Mouse (Mus musculus) midbrain, embryonic 13.5 days (tissue): ENCODE measurements around the gene BC035947. TPM values are rescaled to one million over a fixed set of nuclear protein-coding genes. Genes with fewer than 3 reads are reported as not detected.

Experiments used
- ATAC-seq: fragments of 200-750 bp; cut with Nextera tagmentation; 2 replicates; pipeline ENCODE4 v1.8.0; 2017; ENCODE audit warnings: mild to moderate bottlenecking, moderate TSS enrichment, moderate library complexity
- H3K27ac ChIP-seq: fragments of 300-500 bp; sonication (generic); 2 replicates; pipeline ENCODE4 v1.5.1; 2015; ENCODE audit warnings: inconsistent platforms, mild to moderate bottlenecking, moderate library complexity
- H3K27me3 ChIP-seq: fragments of 300-500 bp; sonication (generic); 2 replicates; pipeline ENCODE4 v1.6.1; 2015; ENCODE audit warnings: mild to moderate bottlenecking, inconsistent platforms
- H3K36me3 ChIP-seq: fragments of 300-500 bp; sonication (generic); 2 replicates; pipeline ENCODE4 v1.6.1; 2015; ENCODE audit warnings: mild to moderate bottlenecking, inconsistent platforms
- H3K4me1 ChIP-seq: fragments of 300-500 bp; sonication (generic); replicated peaks from 2 replicates; pipeline ENCODE4 v1.6.1; 2015; ENCODE audit warnings: inconsistent platforms
- H3K4me2 ChIP-seq: fragments of 300-500 bp; sonication (generic); replicated peaks from 2 replicates; pipeline ENCODE4 v1.6.1; 2015; ENCODE audit warnings: moderate library complexity, mild to moderate bottlenecking, inconsistent platforms
- H3K4me3 ChIP-seq: fragments of 300-500 bp; sonication (generic); replicated peaks from 2 replicates; pipeline ENCODE4 v1.5.1; 2015; ENCODE audit warnings: mild to moderate bottlenecking, inconsistent platforms
- H3K9ac ChIP-seq: fragments of 300-500 bp; sonication (generic); replicated peaks from 2 replicates; pipeline ENCODE4 v1.6.1; 2015; ENCODE audit warnings: mild to moderate bottlenecking, inconsistent platforms
- H3K9me3 ChIP-seq: fragments of 300-500 bp; sonication (generic); 2 replicates; pipeline ENCODE4 v1.6.1; 2016; ENCODE audit warnings: mild to moderate bottlenecking, inconsistent platforms
- WGBS: fragments of 180-500 bp; shearing (Covaris S2); methylation state at CpG from one replicate; pipeline ENCODE4 v1.1.7; 2015; 5-methylcytosine and 5-hydroxymethylcytosine counted together
- polyA plus RNA-seq: library from polyadenylated mRNA; unstranded; fragments of >200 nt; fragmentation: Nextera tagmentation; extraction: Ambion mirVana; gene quantifications from 2 replicates; pipeline ENCODE4 v1.2.1, GENCODE M21; 2015

Gene BC035947
- polyA plus RNA-seq, 1 experiment from 2014 or later: 0.66 TPM

GRCm38 (mm10) chr1:78488752-78489492 lies 23.0 kb downstream of the BC035947 start, which contains the start of gene Farsb:
Farsb (minus strand) TSS chr1:78488897.
- Histone ChIP-seq H3K9me3 (no peaks in the 10 kb centered on the region), H3K4me2 (peak within 1 kb of the TSS; percentile 91), H3K27ac (peak within 1 kb of the TSS; percentile 2; the same call in 1 of the 2 replicates), H3K27me3 (no peaks in the 10 kb centered on the region), H3K36me3 (no peaks in the 10 kb centered on the region), H3K4me1 (peaks cover 17% of the 10 kb centered on the region), H3K9ac (peak within 1 kb of the TSS; percentile 88), H3K4me3 (peak within 1 kb of the TSS; percentile 91)
- WGBS: 0% methylated on average over 31 of the region's 31 CpGs
- ATAC-seq: peak; percentile 99

- Histone ChIP-seq H3K9me3 (no peaks in the 10 kb centered on the region), H3K27me3 (no peaks in the 10 kb centered on the region), H3K9ac (peak overlapping the region; percentile 88), H3K4me2 (peak overlapping the region; percentile 91), H3K4me1 (peaks cover 17% of the 10 kb centered on the region), H3K27ac (0 out of 2 replicates have a peak overlapping the region, but pooled peaks have one; percentile 2), H3K4me3 (peak overlapping the region; percentile 91), H3K36me3 (no peaks in the 10 kb centered on the region)
- under 1% methylated on average over 28 of the region's 28 CpGs for WGBS
- ATAC-seq: no peak
Observed at GRCm38 (mm10) chr1:78488427-78488751, 23.6 kb downstream of the BC035947 start.

- Histone ChIP-seq H3K4me3 (no peak overlapping the region), H3K9me3 (no peaks in the 10 kb centered on the region), H3K27me3 (no peaks in the 10 kb centered on the region), H3K36me3 (peaks cover 14% of the 10 kb centered on the region), H3K4me2 (no peak overlapping the region), H3K4me1 (peaks cover 13% of the 10 kb centered on the region), H3K27ac (no peak overlapping the region), H3K9ac (no peak overlapping the region)
- ATAC-seq: no peak
- 43% methylated on average over 2 of the region's 2 CpGs for WGBS
Observed at GRCm38 (mm10) chr1:78484361-78484760, 27.6 kb downstream of the BC035947 start.

- no peak overlapping the region for H3K27ac ChIP-seq
- ATAC-seq: no peak
- 97% methylated on average over 3 of the region's 3 CpGs for WGBS
Observed at GRCm38 (mm10) chr1:78483430-78483829, 28.5 kb downstream of the BC035947 start.

GRCm38 (mm10) chr1:78472441-78472840 lies 39.5 kb downstream of the BC035947 start:
- H3K36me3 ChIP-seq: peaks cover 41% of the 10 kb centered on the region
- H3K9ac ChIP-seq: no peak overlapping the region
- H3K4me1 ChIP-seq: no peaks in the 10 kb centered on the region
- WGBS: 97% methylated on average over 5 of the region's 5 CpGs
- H3K4me2 ChIP-seq: no peak overlapping the region
- no peak overlapping the region for H3K4me3 ChIP-seq
- no peak overlapping the region for H3K27ac ChIP-seq
- ATAC-seq: no peak
- no peaks in the 10 kb centered on the region for H3K9me3 ChIP-seq
- H3K27me3 ChIP-seq: no peaks in the 10 kb centered on the region

More at GRCm38 (mm10) chr1:78483430-78483829, 28.5 kb downstream of the BC035947 start:
- Histone ChIP-seq H3K9ac (no peak overlapping the region), H3K4me3 (no peak overlapping the region), H3K4me2 (no peak overlapping the region), H3K36me3 (peaks cover 16% of the 10 kb centered on the region), H3K4me1 (peaks cover 12% of the 10 kb centered on the region), H3K27me3 (no peaks in the 10 kb centered on the region), H3K9me3 (no peaks in the 10 kb centered on the region)

DNA sequence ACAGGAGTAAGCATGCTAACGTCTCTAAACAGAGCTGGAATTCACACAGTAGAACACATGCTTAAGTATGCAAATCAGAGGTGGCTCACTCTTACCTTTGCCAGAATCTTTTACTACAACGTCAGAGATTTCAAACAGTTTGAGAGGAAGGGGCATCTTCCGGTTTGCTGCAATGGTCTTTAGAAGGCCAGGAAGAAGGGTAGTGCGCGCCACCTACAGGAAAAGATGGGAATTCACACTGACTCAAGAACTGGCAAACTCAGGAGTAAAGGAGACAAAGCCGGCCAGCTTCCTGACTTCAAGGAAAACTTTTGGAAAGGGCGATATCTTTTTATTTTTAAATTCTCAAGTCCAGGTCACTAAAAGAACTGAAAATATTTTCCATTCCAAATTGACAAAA lies 57.3 kb downstream of the BC035947 start:
- Histone ChIP-seq H3K4me2 (no peak overlapping the region), H3K4me3 (no peak overlapping the region), H3K36me3 (peaks cover 61% of the 10 kb centered on the region), H3K9me3 (no peaks in the 10 kb centered on the region), H3K9ac (no peak overlapping the region), H3K27ac (no peak overlapping the region), H3K4me1 (no peaks in the 10 kb centered on the region), H3K27me3 (no peaks in the 10 kb centered on the region)
- WGBS: 27% methylated on average over 7 of the region's 7 CpGs
- ATAC-seq: peak; percentile 27; the same call in 1 of the 2 replicates

- no peak for ATAC-seq
- Histone ChIP-seq H3K4me2 (no peak overlapping the region), H3K4me1 (no peaks in the 10 kb centered on the region), H3K4me3 (no peak overlapping the region), H3K36me3 (peaks cover 58% of the 10 kb centered on the region), H3K27me3 (no peaks in the 10 kb centered on the region), H3K9ac (no peak overlapping the region), H3K27ac (no peak overlapping the region), H3K9me3 (no peaks in the 10 kb centered on the region)
- WGBS: 89% methylated on average over 8 of the region's 8 CpGs
Observed at GRCm38 (mm10) chr1:78453886-78454285, 58.1 kb downstream of the BC035947 start.

DNA sequence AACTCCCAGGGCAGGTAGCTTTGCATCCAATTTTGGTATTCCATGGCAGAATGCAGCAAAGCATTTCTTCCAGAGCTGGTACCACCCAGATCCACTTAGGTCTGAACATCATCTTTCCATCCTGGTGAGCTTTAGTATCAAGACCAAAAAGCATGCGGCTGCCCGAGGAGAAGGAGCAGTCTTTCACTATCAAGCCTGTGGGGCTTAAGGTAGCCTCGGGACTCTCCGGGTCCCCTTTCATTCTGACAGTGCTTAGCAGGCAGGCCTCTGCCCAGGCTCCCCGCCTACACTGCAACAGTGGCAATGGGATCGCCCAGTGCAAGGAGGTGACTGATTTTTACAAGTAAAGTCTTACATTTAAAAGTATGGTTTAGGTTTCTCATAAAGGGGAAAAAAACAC lies 59.4 kb downstream of the BC035947 start:
- Histone ChIP-seq H3K4me3 (no peak overlapping the region), H3K27ac (no peak overlapping the region), H3K4me1 (no peaks in the 10 kb centered on the region), H3K9ac (no peak overlapping the region), H3K27me3 (no peaks in the 10 kb centered on the region), H3K36me3 (peaks cover 53% of the 10 kb centered on the region), H3K4me2 (no peak overlapping the region), H3K9me3 (no peaks in the 10 kb centered on the region)
- WGBS: 85% methylated on average over 6 of the region's 6 CpGs
- ATAC-seq: no peak

GRCm38 (mm10) chr1:78451070-78451854 lies 60.7 kb downstream of the BC035947 start:
- Histone ChIP-seq H3K4me2 (no peak overlapping the region), H3K4me3 (no peak overlapping the region), H3K27me3 (no peaks in the 10 kb centered on the region), H3K9me3 (no peaks in the 10 kb centered on the region), H3K4me1 (no peaks in the 10 kb centered on the region), H3K36me3 (peaks cover 49% of the 10 kb centered on the region), H3K9ac (no peak overlapping the region), H3K27ac (no peak overlapping the region)
- ATAC-seq: no peak
- 83% methylated on average over 12 of the region's 12 CpGs for WGBS

- Histone ChIP-seq H3K27me3 (no peaks in the 10 kb centered on the region), H3K9me3 (no peaks in the 10 kb centered on the region), H3K27ac (no peak overlapping the region), H3K9ac (no peak overlapping the region), H3K4me1 (no peaks in the 10 kb centered on the region), H3K36me3 (peaks cover 52% of the 10 kb centered on the region), H3K4me3 (no peak overlapping the region), H3K4me2 (no peak overlapping the region)
- 0 out of 2 replicates have a peak, but pooled peaks have one; percentile 40 for ATAC-seq
- WGBS: 70% methylated on average over 1 of the region's 1 CpGs
Observed at GRCm38 (mm10) chr1:78448091-78448490, 63.9 kb downstream of the BC035947 start.
